Mouse (Mus musculus): Measurements from ENCODE around the gene Crnkl1. TPM values are rescaled to one million over a fixed set of nuclear protein-coding genes. Genes with fewer than 3 reads are reported as not detected.

Gene Crnkl1
- polyA plus RNA-seq, 1 experiment: 10.0 TPM

DNA sequence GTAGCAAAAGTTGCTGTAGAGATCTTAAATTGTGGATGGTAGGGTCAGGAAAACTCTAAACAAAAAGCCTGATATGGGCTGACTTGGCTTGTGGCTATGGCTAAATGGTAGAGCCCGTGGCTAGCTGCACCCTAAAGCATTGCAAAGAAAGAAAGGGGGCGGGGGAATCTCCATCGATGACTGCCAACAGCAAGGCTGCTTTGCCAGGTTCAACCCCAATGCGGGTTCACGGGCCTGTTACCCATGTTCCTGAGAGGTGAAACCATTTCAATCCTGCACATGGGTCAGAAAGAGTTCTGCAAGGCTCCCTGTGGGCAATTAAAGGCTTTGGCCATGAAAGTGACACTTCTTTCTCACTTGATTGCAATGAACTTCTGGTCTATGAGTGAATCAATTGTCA lies 52.9 kb downstream of the Crnkl1 start:
- no peak overlapping the region for H3K4me3 ChIP-seq (ENCODE audit: insufficient read depth, low read length)
- peaks cover 6% of the 10 kb centered on the region for H3K4me1 ChIP-seq (ENCODE audit: control insufficient read depth, insufficient read depth, low read length)
- TF ChIP-seq POLR2A (IDR thresholded peaks at IDR 0.05; ENCODE audit: extremely low read depth, insufficient read depth, low read length): no peak

DNA sequence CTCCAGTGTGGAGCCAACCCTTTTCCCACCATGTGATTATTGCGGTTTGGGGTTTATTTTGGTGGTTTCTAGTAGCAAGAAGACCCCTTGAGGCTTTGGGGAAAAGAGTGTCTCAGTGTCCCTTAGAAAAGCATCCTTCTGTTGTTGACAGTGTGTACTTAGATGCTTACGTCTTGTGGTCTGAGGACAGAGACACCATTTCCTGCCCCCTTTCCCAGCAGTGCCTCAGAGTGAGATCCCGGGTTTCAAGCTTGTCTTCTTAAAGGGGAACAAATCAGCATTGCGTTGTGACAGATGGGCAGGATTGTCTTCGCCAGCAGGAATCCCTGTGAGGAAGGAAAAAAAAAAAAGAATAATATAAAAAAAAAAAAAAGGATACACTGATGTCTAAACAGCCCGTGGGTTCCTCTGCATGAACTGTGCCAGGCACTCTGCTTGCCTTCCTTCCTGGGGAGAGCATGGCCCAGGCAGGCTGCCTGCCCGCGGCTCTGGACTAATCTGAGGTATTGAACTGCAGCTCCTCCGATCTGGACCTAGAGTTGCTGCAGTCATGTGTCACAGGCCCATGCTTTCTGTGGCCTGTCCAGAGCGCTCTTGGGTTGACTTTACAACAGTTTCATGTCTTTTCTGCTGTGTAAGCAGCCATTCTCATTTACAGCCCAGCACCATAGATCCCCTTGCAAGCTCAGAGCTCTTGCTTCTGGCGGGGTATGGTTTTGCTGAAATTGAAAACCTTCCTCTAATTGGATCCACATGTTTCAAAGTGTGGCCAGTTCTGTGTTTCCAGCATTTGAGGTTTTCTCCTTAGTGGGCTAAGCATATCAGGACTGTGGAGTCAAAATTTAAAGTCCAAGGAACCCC lies 53.7 kb downstream of the Crnkl1 start:
- H3K27ac ChIP-seq (ENCODE audit: insufficient read depth, low read length): no peak overlapping the region
- TF ChIP-seq CTCF (IDR thresholded peaks at IDR 0.05; ENCODE audit: extremely low read depth, insufficient read depth, low read length) (no peak), POLR2A (IDR thresholded peaks at IDR 0.05; ENCODE audit: extremely low read depth, insufficient read depth, low read length) (no peak)
- H3K4me3 ChIP-seq (ENCODE audit: insufficient read depth, low read length): no peak overlapping the region
- H3K4me1 ChIP-seq (ENCODE audit: control insufficient read depth, insufficient read depth, low read length): peaks cover 6% of the 10 kb centered on the region

More for the DNA sequence above, 52.9 kb downstream of the Crnkl1 start:
- no peak overlapping the region for H3K27ac ChIP-seq (ENCODE audit: insufficient read depth, low read length)

DNA sequence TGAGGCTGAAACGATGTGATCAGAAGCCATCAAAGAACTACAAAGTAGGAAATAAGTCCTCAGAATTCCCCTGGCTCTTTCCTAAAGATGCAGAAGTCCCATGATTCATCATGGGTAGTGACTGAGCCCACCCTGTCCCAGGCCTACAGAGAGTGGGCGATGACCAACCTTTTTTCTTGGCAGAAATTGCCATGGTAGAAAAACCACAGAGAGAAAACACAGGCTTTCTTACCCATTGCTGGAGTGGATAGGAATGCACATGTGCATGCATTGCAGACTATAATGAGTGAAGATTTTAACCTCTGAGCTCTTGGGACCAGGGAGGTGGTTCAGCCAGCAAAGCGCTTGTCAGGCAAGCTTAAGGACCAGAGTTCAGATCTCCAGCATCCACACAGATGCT lies 57.6 kb downstream of the Crnkl1 start:
- Histone ChIP-seq H3K4me3 (ENCODE audit: insufficient read depth, low read length) (no peak overlapping the region), H3K4me1 (ENCODE audit: control insufficient read depth, insufficient read depth, low read length) (no peaks in the 10 kb centered on the region), H3K27ac (ENCODE audit: insufficient read depth, low read length) (no peak overlapping the region)
- TF ChIP-seq POLR2A (IDR thresholded peaks at IDR 0.05; ENCODE audit: extremely low read depth, insufficient read depth, low read length) (no peak), CTCF (IDR thresholded peaks at IDR 0.05; ENCODE audit: extremely low read depth, insufficient read depth, low read length) (no peak)

DNA sequence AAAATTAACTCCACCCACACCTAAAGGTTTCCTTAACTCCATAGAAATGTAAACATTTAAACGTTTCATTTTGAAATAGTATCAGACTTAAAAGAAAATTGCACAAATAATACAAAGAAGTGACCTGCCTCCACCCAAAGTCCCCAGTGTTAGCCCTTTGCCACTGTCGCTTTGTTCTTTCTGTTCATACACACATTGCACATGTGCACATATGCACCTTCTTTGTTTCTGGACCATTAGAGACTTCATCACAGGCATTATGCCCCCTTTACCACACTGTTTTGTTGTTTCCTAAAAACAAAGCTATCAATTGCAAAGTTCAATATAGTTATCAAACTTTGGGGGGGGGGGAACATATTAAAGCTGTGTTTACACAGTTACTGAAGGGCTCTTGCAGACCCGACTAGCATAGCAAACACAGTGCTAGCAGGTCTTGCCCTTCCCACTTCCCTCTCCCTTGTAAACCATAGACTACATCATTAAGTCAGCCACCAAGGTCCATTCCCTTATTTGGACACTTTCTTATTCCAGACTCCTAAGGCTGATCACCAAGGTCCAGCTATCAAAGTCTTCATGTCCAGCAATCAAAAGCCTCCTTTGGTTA lies 59.8 kb downstream of the Crnkl1 start:
- peaks cover 3% of the 10 kb centered on the region; the same call in 1 of the 2 replicates for H3K4me1 ChIP-seq (ENCODE audit: control insufficient read depth, insufficient read depth, low read length)
- TF ChIP-seq POLR2A (IDR thresholded peaks at IDR 0.05; ENCODE audit: extremely low read depth, insufficient read depth, low read length) (no peak), CTCF (IDR thresholded peaks at IDR 0.05; ENCODE audit: extremely low read depth, insufficient read depth, low read length) (no peak)
- H3K27ac ChIP-seq (ENCODE audit: insufficient read depth, low read length): no peak overlapping the region
- H3K4me3 ChIP-seq (ENCODE audit: insufficient read depth, low read length): no peak overlapping the region

DNA sequence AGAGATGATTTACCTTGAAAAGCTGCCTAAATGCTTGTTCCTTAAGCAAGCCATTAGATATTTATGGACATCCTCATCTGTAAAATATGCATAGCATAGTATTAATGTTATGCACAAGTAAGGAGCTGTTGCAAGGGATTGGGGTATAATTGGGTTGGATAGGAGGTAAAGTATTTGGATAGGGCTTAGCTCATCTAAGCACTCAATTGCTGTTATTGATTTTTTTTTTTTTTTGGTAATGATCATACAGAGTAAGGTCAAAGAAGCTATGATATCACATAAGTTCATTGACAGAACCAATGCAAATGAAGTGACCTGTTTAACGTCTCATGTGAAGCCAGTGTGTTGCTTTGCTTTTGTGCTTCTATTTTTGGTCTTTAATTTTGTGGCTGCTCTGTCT lies 60.9 kb downstream of the Crnkl1 start:
- H3K4me3 ChIP-seq (ENCODE audit: insufficient read depth, low read length): no peak overlapping the region
- no peak overlapping the region for H3K27ac ChIP-seq (ENCODE audit: insufficient read depth, low read length)
- H3K4me1 ChIP-seq (ENCODE audit: control insufficient read depth, insufficient read depth, low read length): peaks cover 3% of the 10 kb centered on the region; the same call in 1 of the 2 replicates
- TF ChIP-seq POLR2A (IDR thresholded peaks at IDR 0.05; ENCODE audit: extremely low read depth, insufficient read depth, low read length) (no peak), CTCF (IDR thresholded peaks at IDR 0.05; ENCODE audit: extremely low read depth, insufficient read depth, low read length) (no peak)

DNA sequence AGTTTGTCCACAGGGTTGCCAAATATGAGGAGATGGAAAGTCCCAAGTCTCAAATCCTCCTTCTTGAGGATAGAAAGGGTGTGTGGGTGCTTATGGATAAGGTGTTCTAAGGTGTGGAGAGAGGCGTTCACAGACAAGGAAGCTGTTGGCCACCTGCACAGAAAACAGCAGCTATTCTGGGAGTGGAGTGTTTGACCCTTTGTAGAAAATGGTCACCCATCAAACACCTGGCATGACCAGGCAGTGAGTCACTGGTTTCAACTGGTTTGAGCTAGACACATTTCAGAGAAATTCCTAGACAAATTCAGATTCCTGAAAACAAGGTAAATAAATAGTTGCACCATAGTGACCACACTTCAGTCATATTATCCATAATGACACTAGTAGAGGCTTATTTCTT lies 62.7 kb downstream of the Crnkl1 start:
- Histone ChIP-seq H3K4me1 (ENCODE audit: control insufficient read depth, insufficient read depth, low read length) (peaks cover 3% of the 10 kb centered on the region; the same call in 1 of the 2 replicates), H3K27ac (ENCODE audit: insufficient read depth, low read length) (no peak overlapping the region), H3K4me3 (ENCODE audit: insufficient read depth, low read length) (no peak overlapping the region)
- no peak for TF ChIP-seq POLR2A (IDR thresholded peaks at IDR 0.05; ENCODE audit: extremely low read depth, insufficient read depth, low read length)
- no peak for TF ChIP-seq CTCF (IDR thresholded peaks at IDR 0.05; ENCODE audit: extremely low read depth, insufficient read depth, low read length)

DNA sequence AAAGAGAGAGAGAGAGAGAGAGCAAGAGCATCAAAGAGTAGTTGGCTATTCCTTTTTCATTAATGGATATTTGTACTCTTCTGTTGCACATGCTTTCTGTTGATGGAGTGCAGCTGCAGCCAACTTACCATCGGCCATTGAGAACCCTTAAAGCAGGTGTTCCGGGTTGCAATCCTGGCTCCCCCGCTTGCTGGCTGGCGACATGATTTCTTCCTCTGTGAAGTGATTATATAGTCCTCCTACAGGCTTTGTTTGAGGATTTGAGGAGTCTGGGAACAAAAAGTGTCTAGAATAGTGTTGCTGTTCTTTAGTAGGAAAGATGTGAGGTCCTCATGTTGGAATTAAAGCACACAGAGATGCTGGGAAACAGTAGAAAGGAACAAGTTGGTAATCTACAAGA lies 63.5 kb downstream of the Crnkl1 start:
- TF ChIP-seq CTCF (IDR thresholded peaks at IDR 0.05; ENCODE audit: extremely low read depth, insufficient read depth, low read length) (no peak), POLR2A (IDR thresholded peaks at IDR 0.05; ENCODE audit: extremely low read depth, insufficient read depth, low read length) (no peak)
- Histone ChIP-seq H3K4me1 (ENCODE audit: control insufficient read depth, insufficient read depth, low read length) (peaks cover 3% of the 10 kb centered on the region; the same call in 1 of the 2 replicates), H3K27ac (ENCODE audit: insufficient read depth, low read length) (peak overlapping the region; percentile 55; the same call in 1 of the 2 replicates), H3K4me3 (ENCODE audit: insufficient read depth, low read length) (no peak overlapping the region)

Other genes starting within 250 kb of the Crnkl1 start
- gene Naa20, start 32.9 kb downstream of the Crnkl1 start, polyA plus RNA-seq (2012; rRNA removed): 75.5 and 78.1 TPM in 2 replicates
- gene Cfap61, start 230 bp downstream of the Crnkl1 start, polyA plus RNA-seq (2012; rRNA removed): 2.2 and 2.3 TPM in 2 replicates